Mouse (Mus musculus) kidney, adult 2 months (tissue): ENCODE measurements around the gene Fam98a.

ENCODE experiments used
- CTCF ChIP-seq: fragments of 200-500 bp; conservative IDR thresholded peaks from 2 replicates; pipeline ENCODE4 v1.5.1; 2011; ENCODE audit warnings: low read depth, mild to moderate bottlenecking, control low read depth, low read length, moderate library complexity, mixed read lengths; ENCODE audit not compliant: insufficient read depth, insufficient read length
- POLR2A ChIP-seq: fragments of 200-500 bp; IDR thresholded peaks from one replicate; pipeline ENCODE4 v1.6.1; 2011; ENCODE audit warnings: low read depth, low read length, control low read depth

DNA sequence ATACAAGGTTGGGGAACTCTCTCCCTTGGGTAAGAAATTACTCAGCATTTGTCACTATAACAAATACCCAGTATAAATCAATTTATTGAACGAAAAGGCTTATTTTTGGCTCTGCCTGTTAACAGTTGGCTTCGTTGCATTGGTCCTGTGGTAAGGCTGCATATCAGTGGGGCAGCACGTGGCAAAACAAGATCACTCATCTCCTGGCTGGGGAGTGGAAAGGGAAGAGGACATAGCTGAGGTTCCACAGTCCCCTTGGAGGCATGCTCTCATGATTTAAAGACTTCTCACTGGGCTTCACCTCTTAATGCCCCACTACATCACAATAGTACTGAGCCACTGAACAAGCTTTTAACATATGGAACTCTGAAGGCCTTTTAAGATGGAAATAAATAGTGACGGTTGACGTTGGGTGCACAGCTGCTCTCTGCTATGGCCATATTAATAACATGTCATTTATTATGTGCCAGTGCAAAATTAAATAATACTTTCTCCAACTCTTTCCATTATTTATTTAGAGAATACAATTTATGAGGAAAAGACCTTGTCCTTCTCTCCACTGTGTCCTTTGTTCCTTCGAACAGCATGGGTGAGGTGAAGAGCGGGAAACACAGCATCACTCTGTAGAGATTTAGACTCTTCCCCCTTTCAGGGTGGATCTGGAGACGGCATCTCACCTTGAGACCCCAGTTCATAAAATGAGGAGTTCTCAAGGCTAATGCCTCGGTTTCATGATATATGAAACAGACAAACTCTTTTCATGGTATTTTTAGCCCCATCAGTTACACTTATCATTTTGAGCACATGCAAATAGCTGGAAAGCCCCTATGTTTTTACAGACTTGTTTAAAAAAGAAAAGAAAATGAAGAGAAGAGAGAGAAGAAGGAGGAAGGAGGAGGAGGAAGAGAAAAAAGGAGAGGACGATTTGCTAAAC lies 44.8 kb downstream of the Fam98a start:
- TF ChIP-seq CTCF (no peak), POLR2A (no peak)
